ENCODE assay signal across 10 mouse cellular contexts in the genomic region with DNA sequence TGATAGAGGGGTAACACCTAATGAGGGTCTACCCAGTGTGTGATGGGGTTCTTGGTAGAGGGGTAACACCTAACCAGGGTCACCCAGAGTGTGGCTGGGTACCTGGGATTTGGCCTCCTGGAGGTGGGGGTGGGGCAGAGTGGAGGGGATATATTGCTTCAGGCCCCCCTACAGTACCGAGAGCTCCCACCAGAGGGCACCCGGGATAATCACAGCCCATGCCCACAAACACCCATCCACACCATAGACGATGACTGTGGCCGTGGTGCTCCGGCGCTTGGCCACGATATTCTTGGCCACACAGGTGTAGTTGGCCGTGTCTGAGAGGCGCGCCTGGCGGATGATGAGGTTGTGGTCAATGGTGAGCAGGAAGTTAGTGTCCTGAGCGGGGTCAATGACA. TPM values are rescaled to one million over a fixed set of nuclear protein-coding genes. Genes with fewer than 3 reads are reported as not detected.
DNase-seq lines count a peak whose midpoint lies in the region; ATAC-seq lines count a peak whose summit lies in the region.
"Had no signal": no experiment of that assay in that cellular context is flagged by ENCODE, and none has a peak within 500 bp of the region (broad histone marks: within the 10 kb centered on the region; RNA-seq: fewer than 3 reads in every experiment).

No protein-coding gene starts in this region.

- H3K9ac ChIP-seq in neural tube, embryonic 15.5 days (replicated peaks): no peak overlapping the region
- H3K9ac ChIP-seq in forebrain, embryonic 11.5 days (ENCODE audit: low read length): no peak overlapping the region
- no peak overlapping the region for H3K9ac ChIP-seq in kidney, embryonic 16.5 days (replicated peaks; ENCODE audit: low read length)
- H3K9ac ChIP-seq: limb, embryonic 15.5 days had no signal

- no peak for ATAC-seq in neural tube, embryonic 15.5 days (ENCODE audit: low FRiP score)
- ATAC-seq in forebrain, embryonic 11.5 days (replicated peaks; ENCODE audit: low FRiP score): peak; percentile 15; the same call in 1 of the 2 replicates
- peak; percentile 29; the same call in 1 of the 2 replicates for ATAC-seq in kidney, embryonic 16.5 days (ENCODE audit: low FRiP score, low TSS enrichment)
- ATAC-seq in megakaryocyte, adult 5-6 weeks (ENCODE audit: poor library complexity, severe bottlenecking): 0 out of 2 replicates have a peak, but pooled peaks have one; percentile 31

- H3K9me3 ChIP-seq in neural tube, embryonic 15.5 days (replicated peaks): no peaks in the 10 kb centered on the region
- no peaks in the 10 kb centered on the region for H3K9me3 ChIP-seq in forebrain, embryonic 11.5 days (ENCODE audit: control insufficient read depth, low read length)
- no peaks in the 10 kb centered on the region for H3K9me3 ChIP-seq in kidney, embryonic 16.5 days (ENCODE audit: low read length)
- H3K9me3 ChIP-seq: limb, embryonic 15.5 days had no signal

- no peak overlapping the region for H3K4me3 ChIP-seq in neural tube, embryonic 15.5 days (replicated peaks)
- H3K4me3 ChIP-seq in forebrain, embryonic 11.5 days (ENCODE audit: low read depth, low read length): no peak overlapping the region
- H3K4me3 ChIP-seq in kidney, embryonic 16.5 days (ENCODE audit: low read length): no peak overlapping the region
- H3K4me3 ChIP-seq: erythroblast, embryonic 14.5 days; limb, embryonic 15.5 days had no signal

- no peak overlapping the region for H3K27ac ChIP-seq in neural tube, embryonic 15.5 days (replicated peaks)
- H3K27ac ChIP-seq in forebrain, embryonic 11.5 days (ENCODE audit: low read depth, low read length): no peak overlapping the region
- H3K27ac ChIP-seq in kidney, embryonic 16.5 days (ENCODE audit: low read length): no peak overlapping the region
- H3K27ac ChIP-seq: limb, embryonic 15.5 days had no signal

- no peak overlapping the region for H3K4me2 ChIP-seq in neural tube, embryonic 15.5 days
- no peak overlapping the region for H3K4me2 ChIP-seq in forebrain, embryonic 11.5 days (ENCODE audit: low read depth, low read length, severe bottlenecking)
- no peak overlapping the region for H3K4me2 ChIP-seq in kidney, embryonic 16.5 days (replicated peaks; ENCODE audit: low read depth, low read length)
- H3K4me2 ChIP-seq: limb, embryonic 15.5 days had no signal

- WGBS in neural tube, embryonic 15.5 days: 77% methylated on average over 12 of the region's 12 CpGs
- WGBS in forebrain, embryonic 11.5 days: 82% methylated on average over 12 of the region's 12 CpGs
- 67% methylated on average over 12 of the region's 12 CpGs for WGBS in kidney, embryonic 16.5 days

- no peaks in the 10 kb centered on the region for H3K36me3 ChIP-seq in neural tube, embryonic 15.5 days
- H3K36me3 ChIP-seq in forebrain, embryonic 11.5 days (ENCODE audit: control insufficient read depth, insufficient read depth, low read length): no peaks in the 10 kb centered on the region; the same call in 1 of the 2 replicates
- peaks cover 21% of the 10 kb centered on the region; the same call in 1 of the 2 replicates for H3K36me3 ChIP-seq in kidney, embryonic 16.5 days (ENCODE audit: insufficient read depth, low read length)

- peaks cover 6% of the 10 kb centered on the region; the same call in 1 of the 2 replicates for H3K4me1 ChIP-seq in neural tube, embryonic 15.5 days
- peaks cover 2% of the 10 kb centered on the region for H3K4me1 ChIP-seq in forebrain, embryonic 11.5 days (replicated peaks; ENCODE audit: control insufficient read depth, insufficient read depth, low read length)
- H3K4me1 ChIP-seq in kidney, embryonic 16.5 days (ENCODE audit: insufficient read depth, low read length): peaks cover 12% of the 10 kb centered on the region

- peak; percentile 50 for DNase-seq in adrenal gland, postnatal 10 days
- DNase-seq in adrenal gland, adult 2 months: no peak
- peak; percentile 68 for DNase-seq in neural tube, embryonic 10.5 days (ENCODE audit: extremely low spot score, low spot score)
- DNase-seq in forebrain, embryonic 11.5 days (ENCODE audit: low spot score): peak; percentile 77
- DNase-seq in thymus, postnatal 0 days (ENCODE audit: low spot score): peak; percentile 50

- no peaks in the 10 kb centered on the region for H3K27me3 ChIP-seq in neural tube, embryonic 15.5 days (replicated peaks)
- no peaks in the 10 kb centered on the region for H3K27me3 ChIP-seq in forebrain, embryonic 11.5 days (ENCODE audit: control insufficient read depth, insufficient read depth, low read length)
- H3K27me3 ChIP-seq in kidney, embryonic 16.5 days (ENCODE audit: insufficient read depth, low read length): no peaks in the 10 kb centered on the region
- H3K27me3 ChIP-seq: limb, embryonic 15.5 days had no signal

RNA-seq across cellular contexts. Expression of a gene that starts 25.9 kb away (rescaled TPM):
- 10 to 100 TPM; 13.5 to 18.0 TPM for total RNA-seq in adrenal gland, postnatal 10 days (2021)
- 10 to 100 TPM; 37.9 to 49.2 TPM for total RNA-seq in adrenal gland, adult 2 months (2021)
- 17.9 and 26.7 TPM in 2 replicates for polyA plus RNA-seq in adrenal gland, adult 2 months (2012; rRNA removed)
- 12.6 and 13.2 TPM in 2 replicates for polyA plus RNA-seq in neural tube, embryonic 15.5 days (2015; fragmentation: Nextera tagmentation; extraction: Ambion mirVana)
- polyA plus RNA-seq in forebrain, embryonic 11.5 days (2014; fragmentation: Nextera tagmentation; extraction: Ambion mirVana): 8.0 and 8.9 TPM in 2 replicates
- 14.0 and 14.5 TPM in 2 replicates for polyA plus RNA-seq in kidney, embryonic 16.5 days (2015; fragmentation: Nextera tagmentation; extraction: Ambion mirVana)
- total RNA-seq in megakaryocyte, adult 5-6 weeks (2015): 74.1 and 81.6 TPM in 2 replicates
- total RNA-seq in megakaryocyte, adult 5-6 weeks (2017): 25.5 and 32.2 TPM in 2 replicates
- polyA plus RNA-seq in thymus, postnatal 0 days (2015; fragmentation: Nextera tagmentation; extraction: Ambion mirVana): 21.9 and 22.5 TPM in 2 replicates

RNA-seq across cellular contexts. Expression of a gene that starts 52.8 kb away (rescaled TPM):
- 10 to 100 TPM; 14.0 to 16.1 TPM for total RNA-seq in adrenal gland, postnatal 10 days (2021)
- total RNA-seq in adrenal gland, adult 2 months (2021): 1 to 10 TPM; 5.9 to 6.2 TPM
- polyA plus RNA-seq in adrenal gland, adult 2 months (2012; rRNA removed): 9.4 and 9.9 TPM in 2 replicates
- 2.3 and 2.8 TPM in 2 replicates for polyA plus RNA-seq in neural tube, embryonic 15.5 days (2015; fragmentation: Nextera tagmentation; extraction: Ambion mirVana)
- 4.0 TPM in 2 replicates for polyA plus RNA-seq in forebrain, embryonic 11.5 days (2014; fragmentation: Nextera tagmentation; extraction: Ambion mirVana)
- polyA plus RNA-seq in kidney, embryonic 16.5 days (2015; fragmentation: Nextera tagmentation; extraction: Ambion mirVana): 10.4 and 10.5 TPM in 2 replicates
- not detected in 2 replicates for total RNA-seq in megakaryocyte, adult 5-6 weeks (2015)
- 0.07 and 0.08 TPM in 2 replicates for total RNA-seq in megakaryocyte, adult 5-6 weeks (2017)
- polyA plus RNA-seq in thymus, postnatal 0 days (2015; fragmentation: Nextera tagmentation; extraction: Ambion mirVana): 0.68 and 0.70 TPM in 2 replicates
- polyA plus RNA-seq: erythroblast, embryonic 14.5 days had no signal
